Mouse (Mus musculus): ENCODE measurements around the gene Wdr93. TPM values are rescaled to one million over a fixed set of nuclear protein-coding genes. Genes with fewer than 3 reads are reported as not detected.

Wdr93 gene
- total and polyA plus RNA-seq, 3 experiments: 0.10 to 0.31 TPM; not detected in 1

GRCm38 (mm10) chr7:79729743-79730370 lies 13.1 kb upstream of the Wdr93 start:
- TF ChIP-seq EP300 (IDR thresholded peaks at IDR 0.05; ENCODE audit: insufficient read depth, low read depth, low read length) (no peak), CTCF (IDR thresholded peaks at IDR 0.05) (peak; percentile 29), POLR2A (IDR thresholded peaks at IDR 0.05; ENCODE audit: insufficient read depth, low read depth, low read length) (no peak)
- Histone ChIP-seq H3K4me1 (ENCODE audit: control insufficient read depth, insufficient read depth, low read length) (no peaks in the 10 kb centered on the region; the same call in 1 of the 2 replicates), H3K9ac (ENCODE audit: low read depth, low read length) (no peak overlapping the region), H3K4me3 (no peak overlapping the region), H3K36me3 (ENCODE audit: control insufficient read depth, insufficient read depth, low read length) (no peaks in the 10 kb centered on the region), H3K27me3 (ENCODE audit: control insufficient read depth, insufficient read depth, low read length) (no peaks in the 10 kb centered on the region), H3K79me2 (replicated peaks; ENCODE audit: control insufficient read depth, insufficient read depth, low read length) (no peaks in the 10 kb centered on the region), H3K27ac (no peak overlapping the region)
- WGBS: 57% methylated on average over 11 of the region's 11 CpGs
- intact Hi-C loops (cut with DNase I): loop anchor here (2.0 to 5.0 kb wide), 2 partner anchors 57 to 68 kb away; partner anchors contain the start of gene Ticrr
- no peak for DNase-seq

GRCm38 (mm10) chr7:79731438-79731837 lies 11.5 kb upstream of the Wdr93 start:
- TF ChIP-seq POLR2A (IDR thresholded peaks at IDR 0.05; ENCODE audit: insufficient read depth, low read depth, low read length) (no peak), EP300 (IDR thresholded peaks at IDR 0.05; ENCODE audit: insufficient read depth, low read depth, low read length) (no peak), CTCF (IDR thresholded peaks at IDR 0.05) (no peak)
- 85% methylated on average over 13 of the region's 13 CpGs for WGBS
- no peak for DNase-seq
- no peaks in the 10 kb centered on the region for H3K36me3 ChIP-seq (ENCODE audit: control insufficient read depth, insufficient read depth, low read length)
- no peaks in the 10 kb centered on the region for H3K27me3 ChIP-seq (ENCODE audit: control insufficient read depth, insufficient read depth, low read length)
- no peaks in the 10 kb centered on the region; the same call in 1 of the 2 replicates for H3K4me1 ChIP-seq (ENCODE audit: control insufficient read depth, insufficient read depth, low read length)
- H3K79me2 ChIP-seq (replicated peaks; ENCODE audit: control insufficient read depth, insufficient read depth, low read length): no peaks in the 10 kb centered on the region
- no peak overlapping the region for H3K9ac ChIP-seq (ENCODE audit: low read depth, low read length)
- no peak overlapping the region for H3K27ac ChIP-seq
- intact Hi-C loops (cut with DNase I): loop anchor here (2.0 kb wide), 1 partner anchor 55 kb away; no protein-coding TSS in a partner anchor
- H3K4me3 ChIP-seq: no peak overlapping the region

- Histone ChIP-seq H3K27ac (no peak within 1 kb of the TSS), H3K4me1 (ENCODE audit: control insufficient read depth, insufficient read depth, low read length) (no peaks in the 10 kb centered on the region; the same call in 1 of the 2 replicates), H3K4me3 (no peak within 1 kb of the TSS), H3K9ac (ENCODE audit: low read depth, low read length) (no peak within 1 kb of the TSS), H3K36me3 (ENCODE audit: control insufficient read depth, insufficient read depth, low read length) (no peaks in the 10 kb centered on the region), H3K27me3 (ENCODE audit: control insufficient read depth, insufficient read depth, low read length) (no peaks in the 10 kb centered on the region), H3K79me2 (replicated peaks; ENCODE audit: control insufficient read depth, insufficient read depth, low read length) (no peaks in the 10 kb centered on the region)
- 76% methylated on average over 4 of the region's 4 CpGs for WGBS
- TF ChIP-seq CTCF (IDR thresholded peaks at IDR 0.05): no peak
- TF ChIP-seq EP300 (IDR thresholded peaks at IDR 0.05; ENCODE audit: insufficient read depth, low read depth, low read length): no peak
- intact Hi-C loops (cut with DNase I): no loop called here
- DNase-seq: no peak
Observed at GRCm38 (mm10) chr7:79732622-79733021, 10.3 kb upstream of the Wdr93 start, which contains the start of gene Plin1. Gene Plin1, minus strand, starts transcription at chr7:79732903.

- Histone ChIP-seq H3K4me3 (no peak overlapping the region), H3K4me1 (ENCODE audit: control insufficient read depth, insufficient read depth, low read length) (no peaks in the 10 kb centered on the region; the same call in 1 of the 2 replicates), H3K9ac (ENCODE audit: low read depth, low read length) (no peak overlapping the region), H3K79me2 (replicated peaks; ENCODE audit: control insufficient read depth, insufficient read depth, low read length) (no peaks in the 10 kb centered on the region), H3K27ac (no peak overlapping the region; the same call in 1 of the 2 replicates), H3K27me3 (ENCODE audit: control insufficient read depth, insufficient read depth, low read length) (no peaks in the 10 kb centered on the region), H3K36me3 (ENCODE audit: control insufficient read depth, insufficient read depth, low read length) (no peaks in the 10 kb centered on the region)
- WGBS: 31% methylated on average over 8 of the region's 8 CpGs
- intact Hi-C loops (cut with DNase I): no loop called here
- no peak for TF ChIP-seq CTCF (IDR thresholded peaks at IDR 0.05)
- TF ChIP-seq POLR2A (IDR thresholded peaks at IDR 0.05; ENCODE audit: insufficient read depth, low read depth, low read length): no peak
- no peak for TF ChIP-seq EP300 (IDR thresholded peaks at IDR 0.05; ENCODE audit: insufficient read depth, low read depth, low read length)
- peak; percentile 62 to 76 for DNase-seq
Observed at GRCm38 (mm10) chr7:79734563-79734962, 8.4 kb upstream of the Wdr93 start.

GRCm38 (mm10) chr7:79736511-79736910 lies 6.5 kb upstream of the Wdr93 start:
- H3K9ac ChIP-seq (ENCODE audit: low read depth, low read length): no peak overlapping the region
- intact Hi-C loops (cut with DNase I): no loop called here
- H3K36me3 ChIP-seq (ENCODE audit: control insufficient read depth, insufficient read depth, low read length): no peaks in the 10 kb centered on the region
- H3K4me3 ChIP-seq: no peak overlapping the region
- TF ChIP-seq POLR2A (IDR thresholded peaks at IDR 0.05; ENCODE audit: insufficient read depth, low read depth, low read length) (no peak), EP300 (IDR thresholded peaks at IDR 0.05; ENCODE audit: insufficient read depth, low read depth, low read length) (no peak), CTCF (IDR thresholded peaks at IDR 0.05) (no peak)
- 86% methylated on average over 14 of the region's 14 CpGs for WGBS
- no peak overlapping the region for H3K27ac ChIP-seq
- H3K27me3 ChIP-seq (ENCODE audit: control insufficient read depth, insufficient read depth, low read length): no peaks in the 10 kb centered on the region
- no peaks in the 10 kb centered on the region; the same call in 1 of the 2 replicates for H3K4me1 ChIP-seq (ENCODE audit: control insufficient read depth, insufficient read depth, low read length)
- DNase-seq: no peak
- H3K79me2 ChIP-seq (replicated peaks; ENCODE audit: control insufficient read depth, insufficient read depth, low read length): no peaks in the 10 kb centered on the region

GRCm38 (mm10) chr7:79738913-79739312 lies 4.0 kb upstream of the Wdr93 start:
- no peaks in the 10 kb centered on the region for H3K27me3 ChIP-seq (ENCODE audit: control insufficient read depth, insufficient read depth, low read length)
- no peak overlapping the region for H3K27ac ChIP-seq
- H3K4me3 ChIP-seq: no peak overlapping the region
- DNase-seq: no peak
- TF ChIP-seq EP300 (IDR thresholded peaks at IDR 0.05; ENCODE audit: insufficient read depth, low read depth, low read length) (no peak), CTCF (IDR thresholded peaks at IDR 0.05) (no peak)
- intact Hi-C loops (cut with DNase I): no loop called here
- H3K9ac ChIP-seq (ENCODE audit: low read depth, low read length): no peak overlapping the region
- H3K79me2 ChIP-seq (replicated peaks; ENCODE audit: control insufficient read depth, insufficient read depth, low read length): no peaks in the 10 kb centered on the region
- WGBS: 92% methylated on average over 2 of the region's 2 CpGs
- peaks cover 2% of the 10 kb centered on the region for H3K4me1 ChIP-seq (ENCODE audit: control insufficient read depth, insufficient read depth, low read length)
- H3K36me3 ChIP-seq (ENCODE audit: control insufficient read depth, insufficient read depth, low read length): no peaks in the 10 kb centered on the region
